Mouse (Mus musculus) right cerebral cortex, postnatal 14 days (tissue): Measurements from ENCODE around the gene Prss57.
A peak's percentile ranks its signal among the peaks of the same experiment; 100 is the strongest.
"Not testable (repeated sequence)": the region's sequence is repeated elsewhere in the genome, so short reads cannot be mapped to it uniquely, and the experiment has no call there.

Experiments
- DNase-seq: peaks from one replicate; pipeline ENCODE4 v3.0.0; 2022

Gene Prss57

GRCm38 (mm10) chr10:79780664-79781015 is 10.1 kb downstream of the Prss57 start:
- DNase-seq = no peak

- DNase-seq = peak; percentile 94
These were observed 10.7 kb downstream of the Prss57 start for GRCm38 (mm10) chr10:79779784-79780663.

GRCm38 (mm10) chr10:79779193-79779592 is 11.6 kb downstream of the Prss57 start:
- no peak for DNase-seq

DNA sequence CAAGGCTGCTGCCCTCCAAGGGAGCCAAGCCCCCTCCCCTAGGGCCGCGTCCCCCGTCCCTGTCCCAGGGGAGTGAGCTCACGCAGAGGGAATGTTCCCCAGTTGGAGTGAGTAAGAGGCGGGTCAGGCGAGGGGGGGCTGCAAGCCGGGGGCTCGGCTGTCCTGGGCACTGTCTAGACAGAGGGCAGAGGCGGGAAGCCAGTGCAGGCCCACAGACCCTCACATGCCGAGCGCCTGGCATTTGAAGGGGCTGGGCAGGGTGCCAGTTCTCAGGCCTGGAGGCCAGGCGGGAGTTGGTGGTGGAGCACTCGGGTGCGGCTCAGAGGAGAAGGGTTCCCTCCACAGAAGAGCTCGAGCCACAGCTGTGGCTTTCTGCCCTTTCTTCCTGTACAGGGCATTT is 12.8 kb downstream of the Prss57 start:
- no peak for DNase-seq

GRCm38 (mm10) chr10:79777103-79777531 is 13.6 kb downstream of the Prss57 start, which contains the start of gene Fstl3:
Fstl3 (plus strand) TSS chr10:79777272.
- DNase-seq = peak; percentile 6

- no peak for DNase-seq
These were observed 16.1 kb downstream of the Prss57 start for GRCm38 (mm10) chr10:79774486-79775279.

GRCm38 (mm10) chr10:79773208-79773607 is 17.6 kb downstream of the Prss57 start:
- DNase-seq = no peak

DNA sequence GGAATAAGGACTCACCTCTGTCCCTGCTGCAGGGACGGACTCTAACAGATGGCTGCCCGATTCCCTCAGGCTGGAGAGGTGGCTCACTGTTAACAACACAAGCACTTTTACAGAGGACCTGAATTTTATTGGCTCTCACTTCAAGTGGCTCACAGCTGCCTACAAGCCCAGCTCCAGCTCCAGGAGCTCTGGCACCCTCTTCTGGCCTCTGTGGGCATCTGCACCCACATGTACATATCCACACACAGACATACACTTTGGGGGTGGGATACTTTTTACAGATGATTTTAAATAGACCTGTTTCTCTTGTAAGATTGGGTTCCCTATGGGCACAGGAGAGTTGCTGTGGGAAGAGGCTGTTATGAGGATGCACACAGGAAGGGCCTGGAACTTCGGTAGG is 18.4 kb downstream of the Prss57 start:
- DNase-seq = no peak

- no peak for DNase-seq
These were observed 21.4 kb downstream of the Prss57 start for GRCm38 (mm10) chr10:79769329-79769728.

DNA sequence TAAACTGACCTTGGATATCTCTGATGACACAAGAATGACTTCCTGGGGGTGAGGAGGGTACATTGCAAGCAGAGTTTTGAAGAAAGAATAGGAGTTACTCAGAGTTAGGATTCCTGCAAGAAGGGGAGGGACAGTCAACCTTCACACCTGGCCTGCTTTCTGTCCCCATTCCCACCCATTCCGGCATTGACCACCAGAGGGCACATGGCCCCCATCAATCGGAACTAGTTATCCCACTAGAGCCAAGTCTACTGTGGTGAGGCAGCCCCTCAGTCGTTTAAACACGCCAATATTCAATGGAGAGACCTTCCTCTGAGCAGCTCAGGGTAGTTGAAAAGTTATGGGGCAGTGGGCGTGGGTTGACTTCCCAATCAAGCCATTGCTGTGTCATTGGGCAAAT is 22.4 kb downstream of the Prss57 start:
- DNase-seq = peak; percentile 70

GRCm38 (mm10) chr10:79767372-79768244 is 23.2 kb downstream of the Prss57 start:
- DNase-seq = peak; percentile 97

GRCm38 (mm10) chr10:79766508-79767325 is 24.0 kb downstream of the Prss57 start, which contains the start of gene Rnf126:
Rnf126 (minus strand) TSS chr10:79766952.
- DNase-seq = peak; percentile 98

DNA sequence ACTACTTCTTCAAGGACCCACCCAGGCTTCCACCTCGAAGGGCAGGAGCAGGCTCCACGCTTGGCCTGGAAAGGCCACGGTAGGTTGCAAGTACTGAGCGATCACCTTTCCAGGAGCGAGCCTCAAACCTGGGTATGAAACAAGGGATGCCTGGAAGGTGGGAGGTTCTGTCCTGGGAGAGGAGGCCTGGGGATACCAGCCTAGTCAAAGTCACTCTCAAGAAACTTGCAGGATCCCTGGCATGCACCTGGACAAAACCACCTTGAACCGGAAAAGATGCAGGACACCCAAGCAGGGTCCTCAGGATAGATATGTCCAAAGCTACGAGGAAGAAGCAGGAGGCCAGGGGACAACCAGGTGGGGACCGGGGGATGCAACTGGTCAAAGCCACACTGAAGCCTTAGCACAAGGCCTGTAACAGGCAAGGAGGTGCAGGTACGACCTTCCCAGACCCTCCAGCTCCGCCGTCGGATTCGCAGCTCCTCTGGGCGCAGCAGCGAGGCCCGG is 24.7 kb downstream of the Prss57 start:
- DNase-seq = peak; percentile 5

DNA sequence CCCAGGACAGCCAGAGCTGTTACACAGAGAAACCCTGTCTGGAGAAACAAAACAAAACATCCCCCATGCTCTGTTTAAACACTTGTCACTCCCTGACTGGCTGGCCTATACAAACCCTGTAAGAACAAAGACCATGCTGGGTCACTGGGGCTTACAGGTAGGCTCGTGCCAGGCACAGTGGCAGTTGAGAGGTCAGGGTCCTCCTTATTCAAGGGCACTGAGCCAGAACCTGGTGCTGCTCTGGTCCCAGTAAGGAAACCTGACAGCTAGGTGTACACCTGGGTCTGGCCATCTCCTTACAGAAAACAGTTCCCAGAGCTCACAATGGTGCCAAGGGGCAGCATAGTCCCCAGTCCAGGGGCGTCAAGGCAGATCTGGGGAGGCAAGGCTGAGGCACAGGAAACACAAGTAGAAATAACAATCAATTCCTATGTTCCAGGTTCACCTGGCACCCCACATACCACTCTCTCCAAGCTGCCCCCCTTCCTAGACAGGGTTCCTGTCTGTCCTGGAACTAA is 25.5 kb downstream of the Prss57 start:
- DNase-seq = peak; percentile 4

- DNase-seq = peak; percentile 8
These were observed 26.5 kb downstream of the Prss57 start for GRCm38 (mm10) chr10:79764234-79764633.

DNA sequence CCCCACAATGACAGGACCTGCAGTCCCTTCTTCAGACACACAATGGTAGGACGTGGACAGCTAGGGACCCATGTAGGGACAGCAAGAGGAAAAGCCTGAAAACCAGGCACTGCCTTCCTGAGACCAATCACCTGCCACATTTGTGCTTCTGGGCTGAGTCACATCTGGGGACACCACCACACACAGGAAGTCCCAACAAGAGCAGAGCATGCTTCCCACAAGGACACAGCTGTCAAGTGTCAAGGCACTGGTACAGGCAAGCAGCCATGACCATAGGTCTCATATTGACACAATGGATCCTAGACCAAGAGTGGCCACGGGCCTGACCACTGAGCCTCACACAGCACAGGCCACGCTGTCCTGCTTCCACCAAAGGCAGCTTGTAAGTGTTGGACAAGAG is 27.9 kb downstream of the Prss57 start:
- DNase-seq = no peak

DNA sequence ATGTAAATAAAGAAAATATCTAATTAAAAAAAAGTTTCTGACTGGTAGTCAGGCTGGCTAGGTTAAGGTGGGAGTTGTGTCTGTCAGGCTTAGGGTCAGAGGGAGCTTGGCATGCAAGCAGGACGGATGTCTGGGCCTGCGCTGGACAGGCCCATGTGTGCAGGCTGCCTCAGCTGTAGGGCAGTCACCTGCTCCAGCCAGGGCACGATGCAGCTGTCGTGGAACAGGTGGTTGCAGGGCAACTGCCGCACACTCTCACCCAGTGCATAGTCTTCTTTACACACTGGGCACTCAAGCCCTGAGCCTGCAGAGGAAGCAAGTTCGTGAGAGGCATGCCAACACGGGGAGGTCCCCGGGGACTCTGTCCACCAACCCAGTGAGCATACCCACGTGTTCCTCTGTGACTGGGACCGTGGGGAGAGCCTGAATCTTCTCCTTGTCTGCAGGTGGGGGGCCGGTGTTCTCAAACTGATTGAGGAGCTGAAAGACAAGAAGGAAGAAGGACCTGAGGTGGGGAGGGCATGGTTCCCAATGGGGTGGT is 30.1 kb downstream of the Prss57 start:
- DNase-seq = peak; percentile 6

DNA sequence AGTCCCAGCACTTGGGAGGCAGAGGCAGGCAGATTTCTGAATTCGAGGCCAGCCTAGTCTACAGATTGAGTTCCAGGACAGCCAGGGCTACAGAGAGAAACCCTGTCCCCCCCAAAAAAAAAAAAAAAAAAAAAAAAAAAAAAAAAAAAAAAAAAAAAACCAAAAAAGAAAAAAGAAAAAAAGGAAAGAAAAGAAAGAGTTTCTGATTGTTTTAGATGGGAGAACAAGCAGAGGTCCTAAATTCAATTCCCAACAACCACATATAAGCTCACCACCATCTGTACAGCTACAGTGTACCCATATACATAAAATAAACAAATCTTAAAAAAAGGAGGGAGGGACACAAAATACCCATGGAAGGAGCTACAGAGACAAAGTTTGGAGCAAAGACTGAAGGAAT is 31.1 kb downstream of the Prss57 start:
- DNase-seq = not testable (repeated sequence)

- peak; percentile 17 for DNase-seq
These were observed 34.1 kb downstream of the Prss57 start for GRCm38 (mm10) chr10:79756660-79757059.

- DNase-seq = peak; percentile 3
These were observed 34.9 kb downstream of the Prss57 start for GRCm38 (mm10) chr10:79755854-79756253.
